Mouse (Mus musculus): Measurements from ENCODE around the gene Epn1. TPM values are rescaled to one million over a fixed set of nuclear protein-coding genes. Genes with fewer than 3 reads are reported as not detected.

The Epn1 gene
- total and polyA plus RNA-seq, 3 experiments = 75.5 to 147 TPM; not detected in 1

GRCm38 (mm10) chr7:5081241-5081640, 1.2 kb downstream of the Epn1 start:
- peaks cover 43% of the 10 kb centered on the region for H3K79me2 ChIP-seq (ENCODE audit: control insufficient read depth, insufficient read depth, low read length, poor library complexity)
- H3K4me3 ChIP-seq (ENCODE audit: control insufficient read depth in 1 of 2, insufficient read depth in 1 of 2, low read depth in 2 of 2, low read length in 2 of 2) = peak overlapping the region; percentile 69 to 95
- peaks cover 13 to 41% of the 10 kb centered on the region in 2 experiments for H3K4me1 ChIP-seq (ENCODE audit: control insufficient read depth in 1 of 2, insufficient read depth in 2 of 2, low read length in 2 of 2)
- H3K27ac ChIP-seq (ENCODE audit: control insufficient read depth, low read depth, low read length) = peak overlapping the region; percentile 3; the same call in 1 of the 2 replicates
- TF ChIP-seq MEF2A (IDR thresholded peaks at IDR 0.05; ENCODE audit: extremely low read depth, insufficient replicate concordance, low read depth, low read length, poor library complexity, severe bottlenecking) = no peak
- TF ChIP-seq RCOR1 (IDR thresholded peaks at IDR 0.05; ENCODE audit: low read depth, low read length) = no peak
- TF ChIP-seq NELFE (IDR thresholded peaks at IDR 0.05; ENCODE audit: low read depth, low read length) = no peak
- no peak for TF ChIP-seq MYC (IDR thresholded peaks at IDR 0.05; ENCODE audit: low read depth, low read length)
- TF ChIP-seq KAT2A (conservative IDR thresholded peaks at IDR 0.05; ENCODE audit: low read depth, low read length) = no peak
- peak; percentile 52; the same call in 1 of the 2 replicates for TF ChIP-seq TCF12 (IDR thresholded peaks at IDR 0.05; ENCODE audit: low read depth, low read length)
- peak in 1 of 3 experiments; percentile 18; a peak in 2 of 6 replicates for TF ChIP-seq CTCF (IDR thresholded peaks at IDR 0.05 in 2 of 3, conservative IDR thresholded peaks at IDR 0.05 in 1 of 3; ENCODE audit: control insufficient read depth in 1 of 3, insufficient read depth in 1 of 3, low read depth in 2 of 3, low read length in 3 of 3, poor library complexity in 1 of 3, severe bottlenecking in 1 of 3)
- 0 out of 2 replicates have a peak, but pooled peaks have one; percentile 23 for TF ChIP-seq HCFC1 (IDR thresholded peaks at IDR 0.05; ENCODE audit: low read depth, low read length)
- peak; percentile 61; the same call in 1 of the 2 replicates for TF ChIP-seq SIN3A (IDR thresholded peaks at IDR 0.05; ENCODE audit: low read length)
- no peak for TF ChIP-seq UBTF (IDR thresholded peaks at IDR 0.05; ENCODE audit: borderline replicate concordance, insufficient read depth, low read depth, low read length)
- TF ChIP-seq GATA1 (IDR thresholded peaks at IDR 0.05; ENCODE audit: low read depth, low read length) = peak; percentile 44; the same call in 1 of the 2 replicates
- peak; percentile 69 for TF ChIP-seq TAL1 (IDR thresholded peaks at IDR 0.05; ENCODE audit: low read length)
- peak; percentile 43 to 73; a peak in 3 of 4 replicates for TF ChIP-seq EP300 (IDR thresholded peaks at IDR 0.05; ENCODE audit: low read depth in 1 of 2, low read length in 2 of 2)
- no peak for TF ChIP-seq ETS1 (IDR thresholded peaks at IDR 0.05; ENCODE audit: low read depth, low read length)
- 0 out of 2 replicates have a peak, but pooled peaks have one; percentile 32 for TF ChIP-seq MXI1 (IDR thresholded peaks at IDR 0.05; ENCODE audit: low read depth, low read length)
- DNase-seq (ENCODE audit: low read depth, low spot score) = peak; percentile 75
- no peaks in the 10 kb centered on the region for H3K27me3 ChIP-seq (ENCODE audit: control insufficient read depth in 1 of 2, insufficient read depth in 2 of 2, low read length in 2 of 2)
- H3K9me3 ChIP-seq (replicated peaks; ENCODE audit: insufficient read depth, low read length) = no peaks in the 10 kb centered on the region
- peaks cover 24 to 51% of the 10 kb centered on the region in 2 experiments for H3K36me3 ChIP-seq (ENCODE audit: control insufficient read depth in 1 of 2, insufficient read depth in 2 of 2, low read length in 2 of 2)
- peak overlapping the region; percentile 91 for H3K9ac ChIP-seq (ENCODE audit: control insufficient read depth, low read depth, low read length, poor library complexity, severe bottlenecking)

- no peak overlapping the region for H3K27ac ChIP-seq (ENCODE audit: control insufficient read depth, low read depth, low read length)
- H3K9me3 ChIP-seq (replicated peaks; ENCODE audit: insufficient read depth, low read length) = no peaks in the 10 kb centered on the region
- no peak for DNase-seq (ENCODE audit: low read depth, low spot score)
- peaks cover 8 to 34% of the 10 kb centered on the region in 2 experiments for H3K4me1 ChIP-seq (ENCODE audit: control insufficient read depth in 1 of 2, insufficient read depth in 2 of 2, low read length in 2 of 2)
- peaks cover 46% of the 10 kb centered on the region for H3K79me2 ChIP-seq (ENCODE audit: control insufficient read depth, insufficient read depth, low read length, poor library complexity)
- peak overlapping the region; percentile 69 to 95 for H3K4me3 ChIP-seq (ENCODE audit: control insufficient read depth in 1 of 2, insufficient read depth in 1 of 2, low read depth in 2 of 2, low read length in 2 of 2)
- no peaks in the 10 kb centered on the region for H3K27me3 ChIP-seq (ENCODE audit: control insufficient read depth in 1 of 2, insufficient read depth in 2 of 2, low read length in 2 of 2)
- TF ChIP-seq NELFE (IDR thresholded peaks at IDR 0.05; ENCODE audit: low read depth, low read length) (no peak), CHD2 (IDR thresholded peaks at IDR 0.05; ENCODE audit: low read length) (no peak), MAFK (IDR thresholded peaks at IDR 0.05; ENCODE audit: borderline replicate concordance, low read depth, low read length) (no peak), USF1 (IDR thresholded peaks at IDR 0.05; ENCODE audit: low read depth, low read length) (no peak), ETS1 (IDR thresholded peaks at IDR 0.05; ENCODE audit: low read depth, low read length) (no peak), POLR2AphosphoS5 (IDR thresholded peaks at IDR 0.05; ENCODE audit: borderline replicate concordance, low read depth, low read length) (no peak), RAD21 (IDR thresholded peaks at IDR 0.05; ENCODE audit: low read depth, low read length) (no peak), ZKSCAN1 (IDR thresholded peaks at IDR 0.05; ENCODE audit: low read depth, low read length) (no peak), USF2 (IDR thresholded peaks at IDR 0.05; ENCODE audit: borderline replicate concordance in 1 of 2, insufficient read depth in 1 of 2, low read depth in 1 of 2, low read length in 2 of 2) (no peak), ZC3H11A (IDR thresholded peaks at IDR 0.05; ENCODE audit: low read depth, low read length) (no peak), MAZ (IDR thresholded peaks at IDR 0.05; ENCODE audit: low read depth, low read length) (no peak), TAL1 (IDR thresholded peaks at IDR 0.05; ENCODE audit: low read length) (no peak), GATA1 (IDR thresholded peaks at IDR 0.05; ENCODE audit: low read depth, low read length) (no peak)
- peak overlapping the region; percentile 91 for H3K9ac ChIP-seq (ENCODE audit: control insufficient read depth, low read depth, low read length, poor library complexity, severe bottlenecking)
- peaks cover 19 to 44% of the 10 kb centered on the region in 2 experiments for H3K36me3 ChIP-seq (ENCODE audit: control insufficient read depth in 1 of 2, insufficient read depth in 2 of 2, low read length in 2 of 2)
These were observed 1.9 kb downstream of the Epn1 start for GRCm38 (mm10) chr7:5081939-5082338.

All from MEL (cell line).